Mouse (Mus musculus) NIH3T3 (cell line): Measurements from ENCODE around the gene Coro2a.
A peak's percentile ranks its signal among the peaks of the same experiment; 100 is the strongest.

Experiments
- DNase-seq: peaks from one replicate; pipeline ENCODE4 v3.0.0-alpha.2; 2012; ENCODE audit warnings: low read depth

Gene Coro2a

GRCm38 (mm10) chr4:46526798-46527557, 75.0 kb downstream of the Coro2a start:
- DNase-seq = peak; percentile 32

DNA sequence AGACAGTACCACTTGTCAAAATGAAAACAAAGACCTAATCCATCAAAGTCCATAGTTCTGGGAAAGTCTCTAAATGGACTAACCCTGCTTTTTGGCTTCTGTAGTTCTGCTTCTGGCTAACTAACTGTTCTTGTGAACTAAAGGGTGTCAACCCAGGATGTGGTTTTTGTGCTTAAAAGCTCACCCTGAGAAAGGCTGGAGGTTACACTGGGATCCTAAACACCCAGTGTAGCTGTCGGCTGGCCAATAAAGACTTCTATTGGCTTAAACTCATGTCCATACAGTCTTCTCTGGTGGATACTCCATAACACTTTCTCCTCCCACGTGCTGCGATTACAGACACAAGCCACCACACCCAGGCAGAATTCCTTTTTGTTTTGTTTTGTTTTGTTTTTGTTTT, 75.8 kb downstream of the Coro2a start:
- no peak for DNase-seq

DNA sequence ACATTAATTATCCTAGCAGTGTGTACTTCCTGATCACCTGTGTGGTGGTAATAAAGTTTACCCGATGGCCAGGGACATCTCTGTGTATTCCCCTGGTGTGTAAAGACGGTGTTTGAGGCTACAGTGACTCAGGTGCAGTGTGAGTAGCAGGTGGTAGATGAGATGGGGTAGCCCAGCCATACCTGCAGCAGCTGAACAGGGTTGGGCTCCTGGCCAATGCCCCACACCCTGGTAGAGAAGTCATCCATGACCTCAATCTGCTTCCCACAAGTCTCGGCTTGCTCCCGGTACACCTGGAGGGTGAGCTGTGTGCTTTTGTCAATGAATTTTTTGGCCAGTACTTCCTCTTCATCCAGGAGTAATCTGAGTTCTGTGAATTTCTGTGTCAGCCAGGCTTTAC, 78.7 kb downstream of the Coro2a start:
- no peak for DNase-seq

DNA sequence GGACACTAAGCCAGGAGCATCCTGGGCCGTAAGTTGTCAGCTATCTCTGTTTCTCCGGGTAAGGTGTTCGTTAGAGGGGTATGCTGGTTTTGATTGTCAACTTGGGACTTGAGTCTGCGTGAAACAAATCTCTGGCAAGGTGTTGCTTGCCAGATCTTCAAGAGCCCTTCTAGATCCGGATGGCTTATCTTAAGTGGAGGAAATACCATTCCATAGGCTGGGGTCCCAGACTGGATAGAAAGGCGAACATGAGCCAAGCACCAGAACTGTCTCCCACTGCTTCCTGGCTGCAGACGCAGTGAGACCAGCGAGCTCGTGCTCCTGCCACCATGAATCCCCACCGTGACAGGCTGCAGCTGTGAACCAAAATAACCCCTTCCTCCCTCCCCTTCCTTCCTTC, 80.5 kb downstream of the Coro2a start:
- DNase-seq = no peak

GRCm38 (mm10) chr4:46520491-46520890, 81.5 kb downstream of the Coro2a start:
- DNase-seq = no peak

- DNase-seq = peak; percentile 91
These were observed 94.1 kb downstream of the Coro2a start for GRCm38 (mm10) chr4:46507736-46508460.

- peak; percentile 96 for DNase-seq
These were observed 95.0 kb downstream of the Coro2a start for GRCm38 (mm10) chr4:46506801-46507610.

- peak; percentile 25 for DNase-seq
These were observed 96.5 kb downstream of the Coro2a start for GRCm38 (mm10) chr4:46505361-46506057.

GRCm38 (mm10) chr4:46503881-46504280, 98.1 kb downstream of the Coro2a start:
- no peak for DNase-seq

GRCm38 (mm10) chr4:46502606-46503502, 99.1 kb downstream of the Coro2a start:
- DNase-seq = no peak

DNA sequence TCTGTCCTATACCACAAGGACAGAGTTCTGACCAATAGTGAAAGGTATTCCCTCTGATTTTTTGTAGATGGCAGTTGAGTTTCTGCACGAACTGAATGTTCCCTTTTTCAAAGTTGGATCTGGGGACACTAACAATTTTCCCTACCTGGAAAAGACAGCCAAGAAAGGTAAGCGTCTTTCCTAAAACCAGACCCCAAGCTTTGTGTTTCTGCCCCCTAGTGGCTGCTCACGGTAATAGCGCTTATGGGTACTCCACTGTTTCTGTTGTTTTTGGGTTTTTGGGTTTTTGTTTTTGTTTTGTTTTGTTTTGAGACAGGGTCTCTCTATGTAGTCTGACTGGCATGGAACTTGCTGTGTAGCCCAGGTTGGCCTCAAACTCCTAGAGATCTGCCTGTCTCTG, 103.0 kb downstream of the Coro2a start:
- peak; percentile 61 for DNase-seq

DNA sequence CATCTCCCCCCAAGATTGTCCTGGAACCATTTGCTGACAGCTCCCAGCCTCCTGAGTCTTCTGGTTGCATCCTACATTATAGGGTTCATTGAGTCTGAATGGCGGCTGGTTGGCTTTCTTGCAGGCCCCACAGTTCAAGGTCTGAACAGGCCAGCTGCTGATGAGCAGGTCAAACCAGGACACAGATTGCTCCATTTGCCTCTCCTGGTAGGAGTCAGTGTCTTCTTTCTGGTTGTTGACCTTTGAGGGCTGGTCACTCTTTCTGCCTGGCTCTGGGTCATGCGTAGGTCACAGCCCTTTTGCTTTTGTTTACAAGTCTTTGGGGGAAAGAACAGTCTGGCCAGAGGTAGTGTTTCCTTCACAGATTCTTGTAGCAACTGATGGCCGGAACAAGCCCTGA, 103.5 kb downstream of the Coro2a start:
- DNase-seq = no peak

- peak; percentile 80 for DNase-seq
These were observed 104.6 kb downstream of the Coro2a start for GRCm38 (mm10) chr4:46497286-46497892.

DNA sequence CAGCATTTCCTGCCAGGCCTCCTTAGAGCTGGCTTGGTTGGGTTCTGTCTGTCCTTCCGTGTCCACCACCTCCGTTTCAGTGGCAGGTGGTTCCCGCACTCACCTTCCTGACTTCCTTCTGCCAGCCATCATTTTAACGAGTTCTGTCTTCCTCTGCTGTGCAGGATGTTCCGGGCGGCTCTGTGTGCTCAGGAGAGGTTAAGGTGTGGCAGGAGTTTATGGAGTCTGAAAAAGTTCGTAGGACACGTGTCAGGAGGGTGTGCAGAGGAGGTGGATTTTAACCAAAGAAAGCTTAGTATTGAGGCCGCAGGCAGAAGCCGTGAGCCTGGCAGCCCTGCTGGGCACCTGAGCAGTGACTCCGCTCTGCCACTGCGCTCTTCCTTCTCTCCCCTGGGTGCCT, 106.5 kb downstream of the Coro2a start:
- DNase-seq = no peak

GRCm38 (mm10) chr4:46493071-46493470, 108.9 kb downstream of the Coro2a start:
- DNase-seq = no peak

- DNase-seq = peak; percentile 96
These were observed 112.7 kb downstream of the Coro2a start, which contains the start of gene Nans for GRCm38 (mm10) chr4:46489028-46489925. TSS of gene Nans (plus strand) at chr4:46489248.

DNA sequence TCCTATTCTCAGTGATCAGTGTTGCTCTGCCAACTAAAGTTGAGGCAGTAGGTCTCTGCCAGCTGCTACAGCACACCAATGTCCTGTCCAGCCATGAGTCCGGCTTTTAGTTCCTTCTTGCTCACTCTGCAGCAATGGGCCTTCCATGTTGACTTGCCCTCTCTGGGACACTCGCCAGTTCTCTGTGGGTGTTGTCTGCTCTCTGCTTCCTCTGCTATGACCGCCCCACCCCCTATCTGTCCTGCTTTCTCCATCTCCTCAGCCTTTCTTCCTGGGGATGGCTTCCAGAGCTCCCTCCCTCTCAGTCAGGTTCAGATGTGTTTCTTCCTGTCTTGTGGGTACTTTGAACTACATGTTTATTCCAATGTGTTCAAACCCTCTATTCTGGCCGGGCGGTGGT, 114.7 kb downstream of the Coro2a start:
- peak; percentile 39 for DNase-seq
